In genomic region chr5:99504349-99504830, GRCm38 (mm10) we compare ENCODE assay signal across 9 mouse cellular contexts.
A peak's percentile ranks its signal among the peaks of the same experiment; 100 is the strongest.
DNase-seq lines count a peak whose midpoint lies in the region; ATAC-seq and TF ChIP-seq lines count a peak whose summit lies in the region.
"Had no signal": no experiment of that assay in that cellular context is flagged by ENCODE, and none has a peak within 500 bp of the region (broad histone marks: within the 10 kb centered on the region; RNA-seq: fewer than 3 reads in every experiment).

No protein-coding gene starts in this region.

- ATAC-seq in heart, embryonic 12.5 days (ENCODE audit: insufficient number of reproducible peaks, low FRiP score), result no peak
- ATAC-seq in forebrain, embryonic 14.5 days, result peak; percentile 93
- ATAC-seq in intestine, embryonic 15.5 days, result no peak

- WGBS in heart, embryonic 12.5 days, result 72% methylated on average over 9 of the region's 9 CpGs
- WGBS in forebrain, embryonic 14.5 days, result 22% methylated on average over 9 of the region's 9 CpGs
- WGBS in intestine, embryonic 15.5 days, result 71% methylated on average over 9 of the region's 9 CpGs

- H3K4me2 ChIP-seq in heart, embryonic 12.5 days, result no peak overlapping the region
- H3K4me2 ChIP-seq in forebrain, embryonic 14.5 days (ENCODE audit: low read length), result no peak overlapping the region
- H3K4me2 ChIP-seq in intestine, embryonic 15.5 days (replicated peaks), result no peak overlapping the region
- H3K4me2 ChIP-seq: embryonic facial prominence, embryonic 13.5 days had no signal

- no peak overlapping the region for H3K27ac ChIP-seq in heart, embryonic 12.5 days (ENCODE audit: poor library complexity, severe bottlenecking)
- H3K27ac ChIP-seq in forebrain, embryonic 14.5 days (ENCODE audit: low read depth, low read length), result 0 out of 2 replicates have a peak overlapping the region, but pooled peaks have one; percentile 27
- peak overlapping the region; percentile 64; the same call in 1 of the 2 replicates for H3K27ac ChIP-seq in left cerebral cortex, adult 2 months
- no peak overlapping the region for H3K27ac ChIP-seq in intestine, embryonic 15.5 days
- H3K27ac ChIP-seq: embryonic facial prominence, embryonic 13.5 days had no signal

- TF ChIP-seq CTCF in left cerebral cortex, adult 2 months (IDR thresholded peaks at IDR 0.05), result no peak; the same call in none of the 2 replicates

- H3K27me3 ChIP-seq in heart, embryonic 12.5 days (replicated peaks), result no peaks in the 10 kb centered on the region
- H3K27me3 ChIP-seq in forebrain, embryonic 14.5 days (replicated peaks; ENCODE audit: control insufficient read depth, insufficient read depth, low read length), result no peaks in the 10 kb centered on the region
- H3K27me3 ChIP-seq in intestine, embryonic 15.5 days (replicated peaks), result no peaks in the 10 kb centered on the region
- H3K27me3 ChIP-seq: embryonic facial prominence, embryonic 13.5 days had no signal

- no peak overlapping the region for H3K9ac ChIP-seq in heart, embryonic 12.5 days
- no peak overlapping the region for H3K9ac ChIP-seq in forebrain, embryonic 14.5 days (ENCODE audit: low read length)
- H3K9ac ChIP-seq in intestine, embryonic 15.5 days, result no peak overlapping the region
- H3K9ac ChIP-seq: embryonic facial prominence, embryonic 13.5 days had no signal

- 0 out of 2 replicates have a peak, but pooled peaks cover 6% of the 10 kb centered on the region for H3K4me1 ChIP-seq in heart, embryonic 12.5 days (replicated peaks)
- peaks cover 11% of the 10 kb centered on the region for H3K4me1 ChIP-seq in forebrain, embryonic 14.5 days (ENCODE audit: control insufficient read depth, insufficient read depth, low read length)
- H3K4me1 ChIP-seq in intestine, embryonic 15.5 days (replicated peaks), result 0 out of 2 replicates have a peak, but pooled peaks cover 3% of the 10 kb centered on the region
- H3K4me1 ChIP-seq: embryonic facial prominence, embryonic 13.5 days had no signal

- peak; percentile 23 for DNase-seq in heart, postnatal 4 days
- peak; percentile 78 for DNase-seq in brain, adult 2 months (ENCODE audit: low read depth, low spot score)
- DNase-seq in forebrain, embryonic 14.5 days (ENCODE audit: low spot score), result peak; percentile 87
- peak in 1 of 2 experiments; percentile 38 for DNase-seq in left cerebral cortex, adult 2 months (ENCODE audit: extremely low spot score in 1 of 2, low spot score in 2 of 2)
- DNase-seq in right cerebral cortex, postnatal 25 days, result peak; percentile 38
- DNase-seq in urinary bladder, adult 18-20 months (ENCODE audit: low spot score in 2 of 2), result no peak

- H3K36me3 ChIP-seq in heart, embryonic 12.5 days, result no peaks in the 10 kb centered on the region
- H3K36me3 ChIP-seq in forebrain, embryonic 14.5 days (ENCODE audit: control insufficient read depth, insufficient read depth, low read length), result no peaks in the 10 kb centered on the region
- H3K36me3 ChIP-seq in intestine, embryonic 15.5 days, result no peaks in the 10 kb centered on the region
- H3K36me3 ChIP-seq: embryonic facial prominence, embryonic 13.5 days had no signal

- intact Hi-C loops in left cerebral cortex, adult 2 months (cut with DNase I), result no loop called here

- H3K4me3 ChIP-seq in heart, embryonic 12.5 days, result no peak overlapping the region
- no peak overlapping the region for H3K4me3 ChIP-seq in forebrain, embryonic 14.5 days (ENCODE audit: low read depth, low read length)
- no peak overlapping the region for H3K4me3 ChIP-seq in left cerebral cortex, adult 2 months
- H3K4me3 ChIP-seq in intestine, embryonic 15.5 days (replicated peaks), result no peak overlapping the region
- H3K4me3 ChIP-seq: embryonic facial prominence, embryonic 13.5 days had no signal

- no peaks in the 10 kb centered on the region for H3K9me3 ChIP-seq in heart, embryonic 12.5 days (replicated peaks)
- H3K9me3 ChIP-seq in forebrain, embryonic 14.5 days (replicated peaks; ENCODE audit: control insufficient read depth, low read length), result no peaks in the 10 kb centered on the region
- no peaks in the 10 kb centered on the region for H3K9me3 ChIP-seq in intestine, embryonic 15.5 days
- H3K9me3 ChIP-seq: embryonic facial prominence, embryonic 13.5 days had no signal

Comparison
In these comparisons a context has a peak if more than half of its experiments do, and no peak if none do; other contexts are left out.
1. DNase-seq: peak in heart, postnatal 4 days (single experiment), brain, adult 2 months (single experiment), forebrain, embryonic 14.5 days (single experiment) and right cerebral cortex, postnatal 25 days (single experiment); none in urinary bladder, adult 18-20 months (0 of 2).
2. H3K27ac ChIP-seq: peak in forebrain, embryonic 14.5 days (single experiment) and left cerebral cortex, adult 2 months (single experiment); none in heart, embryonic 12.5 days (single experiment) and intestine, embryonic 15.5 days (single experiment).